Mouse (Mus musculus) left cerebral cortex, adult 18-20 months (tissue): ENCODE measurements at regions not wholly inside any gene's neighbourhood (a gene's known extent, or its start where the extent isn't known, plus 50 kb on each side); places are given as distances from the start of the nearest gene placed in this dataset.
"Not testable (repeated sequence)": the region's sequence is repeated elsewhere in the genome, so short reads cannot be mapped to it uniquely, and the experiment has no call there.

Source experiments
- DNase-seq, 2 experiments: peaks; one replicate each; pipeline ENCODE4 v3.0.0; 2021 to 2022; ENCODE audit warnings: low spot score in 2 of 2, mixed read lengths in 1 of 2

DNA sequence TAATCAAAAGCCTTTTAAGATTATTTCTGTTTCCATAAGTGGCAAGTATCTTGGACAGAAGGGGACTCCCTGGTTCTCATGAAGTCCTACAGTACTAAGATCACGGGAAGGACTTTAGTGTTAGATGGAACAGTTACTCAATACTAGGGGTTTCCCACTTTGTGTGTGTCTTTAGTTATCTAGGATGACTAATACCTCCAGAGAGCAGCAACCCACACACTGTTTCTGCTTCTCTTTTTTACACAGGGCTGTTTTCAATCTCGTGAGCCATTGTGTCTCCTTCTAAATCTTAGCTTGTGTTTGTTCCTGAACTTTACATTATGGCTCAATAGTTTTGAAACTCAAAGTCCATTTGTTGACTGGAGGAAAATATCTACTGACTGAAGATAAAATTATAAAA is 496.5 kb upstream of the Impg1 start:
- DNase-seq, result no peak

DNA sequence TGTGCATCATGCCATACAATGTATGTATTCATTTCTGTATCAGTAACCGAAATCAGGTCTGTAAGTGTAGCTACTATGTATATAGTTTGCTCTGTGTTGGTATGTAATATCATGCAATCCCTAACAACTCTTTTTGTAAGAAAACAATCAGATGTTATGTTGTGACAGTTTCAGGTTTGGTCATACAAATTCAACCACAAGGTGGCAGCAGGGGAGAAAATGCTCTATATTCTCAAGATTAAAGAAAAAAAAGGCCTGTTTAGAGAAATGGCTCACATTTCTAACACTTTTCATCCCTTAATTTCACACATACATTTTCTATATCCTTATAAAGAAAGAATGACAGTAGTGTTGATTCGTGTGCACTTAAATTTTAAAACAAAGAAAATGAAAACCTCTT is 477.7 kb upstream of the Impg1 start:
- DNase-seq, result peak; percentile 9 to 44

DNA sequence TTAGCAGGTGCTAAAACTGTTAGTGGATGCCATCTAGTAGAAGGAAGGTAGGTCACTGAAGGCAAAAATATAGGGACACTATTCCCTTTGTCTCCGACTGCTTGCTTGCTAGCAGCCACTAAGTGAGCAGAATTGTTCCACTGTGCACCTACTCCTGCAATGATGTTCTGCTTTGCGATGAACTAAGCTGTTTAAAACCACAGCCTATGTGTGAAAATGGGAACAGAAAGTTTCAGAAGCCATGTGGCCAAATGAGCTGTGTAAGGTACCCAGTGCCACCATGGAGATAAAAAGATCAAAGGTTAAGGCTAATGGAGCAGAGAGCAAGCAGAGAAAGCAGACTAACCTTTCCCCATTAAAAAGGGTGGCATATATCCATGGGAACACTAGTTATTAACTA is 476.1 kb upstream of the Impg1 start:
- DNase-seq, result no peak

DNA sequence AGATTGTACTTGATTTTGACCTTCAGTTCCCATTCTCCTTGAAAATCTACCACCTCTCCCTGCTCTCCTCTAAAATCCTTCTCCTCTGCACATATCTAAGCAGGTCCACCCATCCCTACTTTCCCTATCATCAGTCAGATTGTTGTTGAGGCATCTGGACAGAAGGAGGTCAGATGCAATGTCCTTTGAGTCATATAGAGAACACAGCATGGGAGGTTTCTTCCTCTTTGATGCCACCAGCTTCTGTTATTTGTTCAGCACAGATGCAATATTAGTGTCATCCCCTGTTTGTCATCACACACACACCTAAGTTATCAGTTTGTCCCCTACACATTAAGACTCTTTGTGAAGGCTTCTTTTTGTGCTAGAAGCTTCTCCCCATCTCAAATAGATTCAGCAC is 473.0 kb upstream of the Impg1 start:
- DNase-seq, result no peak

DNA sequence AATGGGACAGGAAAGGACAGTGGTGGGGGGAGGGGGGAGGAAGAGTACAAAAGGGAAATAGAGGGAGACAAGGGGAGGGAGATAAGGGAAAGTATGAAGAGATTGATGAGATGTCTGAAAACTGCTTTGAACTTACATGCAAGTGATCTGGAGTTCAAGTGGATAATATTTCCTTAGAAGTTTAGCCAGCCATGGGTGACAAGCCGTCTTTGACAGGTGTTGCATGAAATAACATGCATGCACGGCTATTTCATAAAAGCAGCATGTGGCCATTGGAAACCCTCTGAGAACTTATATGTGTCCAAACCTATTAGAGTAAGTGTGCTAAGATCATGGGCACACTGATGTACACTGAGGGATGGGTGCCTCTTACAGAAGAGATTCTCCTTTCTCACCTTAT is 465.3 kb upstream of the Impg1 start:
- DNase-seq, result no peak

DNA sequence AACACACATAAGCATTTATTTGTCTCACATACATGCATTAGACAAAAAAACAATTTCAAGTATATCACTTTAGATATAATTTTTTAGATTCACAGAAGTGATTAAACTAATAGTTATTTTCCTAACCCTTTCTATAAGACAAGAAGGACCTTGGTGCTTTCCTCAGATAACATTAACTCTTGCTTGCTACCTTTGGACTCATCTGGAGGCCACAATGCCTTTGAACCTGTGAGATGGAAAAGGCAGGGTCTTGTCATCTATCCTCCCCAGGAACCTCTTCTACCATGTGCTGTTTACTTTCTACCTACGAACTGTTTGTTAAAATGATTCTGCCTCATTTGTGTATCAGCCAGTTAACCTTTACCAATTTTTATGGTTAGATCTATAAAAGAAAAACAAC is 455.0 kb upstream of the Impg1 start:
- no peak for DNase-seq

DNA sequence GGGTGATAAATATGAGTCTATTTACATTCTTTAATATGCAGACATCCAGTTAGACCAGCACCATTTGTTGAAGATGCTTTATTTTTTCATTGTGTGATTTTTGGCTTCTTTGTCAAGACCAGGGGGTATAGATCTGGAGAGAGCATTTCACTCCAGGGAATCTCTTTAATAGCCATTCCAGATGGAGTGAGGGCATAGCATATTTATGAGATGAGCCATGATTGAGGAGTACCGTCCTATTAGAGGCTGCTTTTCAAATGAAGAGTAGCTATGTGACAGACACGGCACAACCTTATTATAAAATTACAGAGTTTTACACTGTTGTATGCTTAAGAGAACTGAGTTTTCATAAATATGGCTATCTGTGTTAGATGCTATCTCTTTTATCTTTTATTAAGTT is 448.6 kb upstream of the Impg1 start:
- no peak for DNase-seq

DNA sequence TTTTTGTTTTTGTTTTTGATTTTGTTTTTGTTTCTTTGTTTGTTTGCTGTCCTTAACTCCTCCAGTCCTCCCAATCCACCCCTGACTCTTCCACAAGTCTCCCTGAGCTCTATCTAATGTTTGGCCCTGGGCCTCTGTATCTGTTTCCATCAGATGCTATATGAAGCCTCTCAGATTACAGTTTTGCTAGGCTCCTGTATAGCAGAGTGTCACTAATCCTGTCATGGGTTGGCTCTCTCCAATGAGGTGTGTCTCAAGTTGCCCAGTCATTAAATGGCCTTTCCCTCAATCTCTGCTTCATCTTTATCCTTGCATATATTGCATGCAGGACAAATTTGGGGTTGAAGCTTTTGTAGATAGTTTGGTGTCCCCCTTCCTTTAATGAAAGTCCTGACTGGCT is 446.9 kb upstream of the Impg1 start:
- no peak for DNase-seq

DNA sequence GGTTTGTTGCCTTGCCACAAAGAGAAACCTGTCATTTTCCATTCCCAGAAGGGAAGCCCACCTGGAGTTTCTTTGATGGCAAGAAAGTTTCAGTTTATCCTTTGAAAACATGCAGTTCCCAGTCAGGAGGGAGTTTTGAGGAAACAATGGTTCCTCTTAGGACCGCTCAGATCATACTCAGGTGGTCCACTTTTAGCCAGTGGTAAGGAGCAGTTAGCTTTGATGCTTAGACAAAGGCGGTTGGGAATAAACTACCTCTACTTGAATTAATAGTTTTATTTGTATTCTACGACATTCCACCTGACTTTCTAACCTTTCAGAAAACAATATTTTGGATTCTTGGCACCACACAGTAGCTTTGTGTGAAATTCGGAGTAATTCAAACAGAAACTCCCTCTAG is 401.5 kb upstream of the Impg1 start:
- no peak for DNase-seq

DNA sequence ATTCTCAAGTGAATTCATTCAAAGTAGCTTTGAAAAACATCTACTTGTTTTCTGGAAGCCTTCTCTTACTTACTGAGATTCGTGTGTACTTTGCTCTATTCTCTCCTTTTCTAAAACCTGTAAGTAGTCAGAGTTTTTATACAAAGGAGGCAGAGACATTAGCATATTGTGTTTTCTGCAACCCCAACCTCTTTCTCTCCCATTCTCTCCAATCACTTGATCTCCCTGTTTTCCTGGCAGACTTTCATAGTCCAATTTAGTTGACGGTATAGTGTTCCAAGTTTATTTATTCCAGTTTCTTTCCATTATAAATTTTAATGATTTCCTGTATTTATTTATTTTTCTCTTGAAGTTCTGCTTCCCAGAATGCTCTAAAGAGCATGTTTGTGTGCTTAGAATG is 393.7 kb upstream of the Impg1 start:
- DNase-seq, result no peak

DNA sequence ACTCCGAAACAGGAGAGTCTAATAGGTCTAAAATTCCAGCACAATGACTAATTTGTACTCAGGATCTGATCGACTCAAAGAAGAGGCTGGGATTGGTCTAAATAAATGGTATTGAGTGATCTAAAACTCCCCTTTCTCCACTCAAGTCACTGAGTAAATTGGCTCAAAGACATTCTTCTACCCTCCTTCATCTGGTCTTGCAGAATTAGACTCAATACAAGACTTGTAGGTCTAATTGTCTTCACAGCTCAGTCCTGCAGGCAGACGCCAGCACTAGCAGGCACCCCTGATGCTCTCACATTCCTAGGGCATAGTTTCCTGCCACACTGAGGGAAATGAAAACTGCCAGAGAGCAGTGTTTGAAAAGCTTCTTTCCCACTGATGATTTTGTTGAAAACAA is 382.9 kb upstream of the Impg1 start:
- DNase-seq, result no peak

DNA sequence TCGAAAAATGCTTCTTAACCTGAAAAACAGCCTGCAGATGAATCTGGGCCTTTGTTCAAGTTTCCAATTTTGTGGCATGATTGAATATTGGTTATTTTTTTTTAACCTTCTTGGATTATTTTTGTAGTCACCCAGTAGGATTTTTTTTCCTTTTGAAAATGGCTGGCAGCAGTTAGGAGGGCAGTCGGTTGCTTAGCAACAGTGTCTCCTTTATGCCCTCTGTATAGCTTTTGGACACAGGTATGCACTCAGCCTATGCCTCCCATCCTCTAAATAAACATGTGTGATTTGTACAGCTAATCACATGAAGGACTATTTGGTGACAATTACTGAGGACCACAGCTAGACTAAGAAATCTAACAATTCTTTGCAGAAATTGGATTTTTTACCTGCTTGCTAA is 367.5 kb upstream of the Impg1 start:
- no peak for DNase-seq

DNA sequence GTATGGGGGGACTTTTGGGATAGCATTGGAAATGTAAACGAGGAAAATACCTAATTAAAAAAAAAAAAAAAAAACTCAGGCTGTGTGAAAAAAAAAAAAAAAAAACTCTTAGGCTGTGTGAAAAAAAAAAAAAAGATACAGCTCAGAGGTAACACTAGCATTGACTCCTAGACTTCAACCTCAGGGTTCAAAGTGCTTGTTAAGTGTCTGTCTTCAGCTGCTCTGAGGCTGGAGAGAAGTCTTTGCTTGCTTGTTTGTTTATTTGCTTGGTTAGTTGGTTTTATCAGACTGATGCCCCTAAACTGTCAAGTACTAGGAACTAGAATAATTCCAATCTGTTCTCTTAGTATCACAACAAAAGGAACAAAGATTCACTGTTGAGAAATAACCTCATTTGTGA is 360.1 kb upstream of the Impg1 start:
- no peak for DNase-seq

DNA sequence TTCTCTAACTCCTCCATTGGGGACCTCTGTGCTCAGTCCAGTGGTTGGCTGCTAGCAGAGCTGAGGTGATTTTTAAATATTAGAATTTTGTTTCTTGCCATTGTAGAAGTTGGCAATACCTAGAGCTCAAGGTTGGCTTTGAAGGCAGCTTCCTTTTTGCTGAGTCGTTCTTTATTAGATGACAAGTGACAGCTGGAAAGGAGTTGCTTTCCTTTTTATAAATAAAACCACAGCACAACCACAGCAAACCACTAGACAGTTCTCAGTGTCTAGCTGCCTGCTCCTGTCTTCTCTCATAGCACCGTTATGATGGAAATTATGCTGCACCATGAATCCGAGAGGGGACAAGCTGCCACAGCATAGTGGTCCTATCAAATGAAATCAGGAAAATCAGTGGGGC is 354.8 kb upstream of the Impg1 start:
- no peak for DNase-seq

DNA sequence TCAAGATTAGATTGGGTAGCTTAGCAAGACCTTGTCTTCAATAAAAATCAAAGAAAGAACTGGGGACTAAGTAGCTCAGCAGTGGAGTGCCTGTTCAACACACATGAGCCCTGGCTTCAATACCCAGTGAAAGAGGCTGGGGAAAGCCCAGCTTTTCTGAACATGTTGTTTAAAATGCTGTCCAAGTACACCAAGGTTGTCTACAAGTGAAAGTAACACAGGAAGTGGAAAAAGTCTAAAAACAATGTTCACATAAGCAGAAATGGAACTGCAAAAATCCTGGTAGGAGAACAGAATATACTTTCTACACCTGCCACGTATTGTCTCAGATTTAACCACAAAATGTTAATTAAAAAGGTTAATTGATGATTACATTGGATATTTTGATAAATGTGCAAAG is 353.8 kb upstream of the Impg1 start:
- no peak for DNase-seq

DNA sequence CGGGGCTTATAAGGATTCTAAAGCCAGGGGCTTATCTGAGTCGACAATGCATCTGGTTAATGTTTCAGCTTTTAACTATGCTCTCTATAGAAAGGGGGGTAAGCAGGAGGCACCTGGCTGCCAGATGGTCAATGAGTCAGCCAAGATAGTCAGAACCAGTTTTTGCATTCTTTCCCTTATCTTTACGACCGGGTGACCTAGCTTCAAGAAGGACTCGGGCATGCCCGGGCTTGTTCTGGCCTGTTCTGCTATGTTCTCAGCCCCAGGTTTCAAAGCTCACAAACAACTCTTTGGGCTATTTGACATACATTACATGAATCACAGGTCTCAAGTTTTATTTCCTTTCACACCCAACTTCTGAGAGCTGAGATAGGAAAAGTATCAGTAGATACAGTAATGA is 348.6 kb upstream of the Impg1 start:
- DNase-seq, result not testable (repeated sequence)

DNA sequence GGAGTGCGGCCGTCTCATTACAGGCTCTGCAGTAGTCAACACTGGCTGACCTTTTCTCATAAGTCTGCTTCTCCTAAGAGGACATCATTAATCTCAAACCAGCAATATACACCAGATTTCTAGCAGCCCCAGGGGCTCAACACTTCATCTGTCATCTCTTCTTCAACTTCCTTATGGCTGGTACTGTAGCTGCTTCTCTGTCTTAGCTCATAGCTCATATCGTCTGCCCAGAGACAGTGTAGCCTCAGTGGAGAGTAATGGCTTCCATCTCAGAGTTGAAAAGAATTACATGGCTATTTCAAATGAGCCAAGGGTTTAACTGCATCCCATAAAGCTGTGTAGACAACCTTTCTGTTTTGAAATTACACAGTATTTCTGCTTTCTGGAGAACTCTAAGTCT is 326.2 kb upstream of the Impg1 start:
- DNase-seq, result no peak

DNA sequence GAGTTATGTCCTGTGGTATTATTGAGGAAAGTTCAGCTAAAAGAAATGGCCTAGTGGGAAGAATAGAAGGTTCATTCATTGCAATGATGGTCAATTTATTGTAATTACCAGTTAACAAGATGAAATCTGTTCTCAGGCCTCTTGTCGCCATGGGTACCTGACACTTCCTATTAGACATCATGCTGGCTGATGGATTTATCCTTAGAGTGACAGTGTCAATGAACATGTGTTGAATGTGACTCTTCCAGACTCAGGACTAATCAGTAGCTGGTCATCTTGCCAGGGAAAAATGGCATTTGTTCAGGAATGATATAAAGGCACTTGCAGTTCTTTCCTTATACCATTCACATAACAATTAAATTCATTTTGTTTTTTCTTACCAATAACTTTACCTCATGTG is 309.3 kb upstream of the Impg1 start:
- DNase-seq, result no peak

DNA sequence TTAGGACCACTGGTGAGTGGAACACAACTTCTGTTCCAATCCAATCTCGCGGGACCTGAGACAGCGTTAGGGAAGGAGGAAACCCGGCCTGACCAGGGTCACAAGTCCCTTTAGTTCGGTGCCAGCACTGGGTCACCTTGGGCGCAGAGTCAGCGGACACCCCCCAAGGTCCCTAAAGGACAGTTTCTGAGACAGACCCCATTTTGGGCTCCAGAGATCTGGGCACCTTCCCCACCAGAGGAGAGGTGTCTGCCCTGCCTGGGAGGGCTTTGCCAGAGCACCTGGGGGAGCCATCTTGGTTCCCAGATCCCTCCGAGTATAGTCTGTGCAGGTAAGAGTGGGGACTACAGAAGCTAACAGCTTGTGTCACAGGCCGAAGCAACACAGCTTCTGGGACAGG is 270.5 kb upstream of the Impg1 start:
- not testable (repeated sequence) for DNase-seq

DNA sequence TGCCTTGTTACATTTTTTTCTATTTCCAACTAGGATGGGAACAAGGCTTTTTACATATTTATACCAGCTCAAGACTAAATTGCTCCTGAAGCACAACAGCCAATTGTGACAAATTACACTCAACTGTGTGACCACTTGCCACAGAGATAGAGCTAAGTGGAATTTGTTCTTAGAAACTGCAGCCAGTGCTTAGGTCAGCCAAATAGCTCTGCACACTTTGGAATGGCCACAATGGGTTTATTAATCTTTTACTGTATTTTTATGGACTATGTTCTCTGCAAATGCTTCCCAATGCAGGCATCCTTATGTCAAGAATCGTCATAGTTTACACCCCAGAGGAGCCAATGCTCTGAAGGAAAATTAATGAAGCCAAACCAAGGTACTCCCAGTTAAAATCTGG is 267.7 kb upstream of the Impg1 start:
- no peak for DNase-seq

DNA sequence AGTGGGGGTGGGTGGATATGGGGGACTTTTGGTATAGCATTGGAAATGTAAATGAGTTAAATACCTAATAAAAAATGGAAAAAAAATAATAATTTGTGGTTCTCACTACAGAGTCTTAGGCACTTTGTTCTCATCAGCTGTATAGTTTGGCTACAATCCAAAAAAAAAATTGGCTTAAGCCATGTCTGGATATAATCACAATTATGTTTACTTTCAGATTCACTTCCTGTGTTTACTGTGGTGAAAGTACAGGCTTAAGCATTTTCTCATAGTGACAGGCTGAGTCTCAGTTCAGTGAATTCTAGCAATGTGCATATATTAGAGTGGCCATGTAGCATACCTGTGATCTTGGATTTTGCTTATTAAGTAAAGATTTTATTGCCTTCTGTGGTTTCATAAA is 258.4 kb upstream of the Impg1 start:
- DNase-seq, result no peak

DNA sequence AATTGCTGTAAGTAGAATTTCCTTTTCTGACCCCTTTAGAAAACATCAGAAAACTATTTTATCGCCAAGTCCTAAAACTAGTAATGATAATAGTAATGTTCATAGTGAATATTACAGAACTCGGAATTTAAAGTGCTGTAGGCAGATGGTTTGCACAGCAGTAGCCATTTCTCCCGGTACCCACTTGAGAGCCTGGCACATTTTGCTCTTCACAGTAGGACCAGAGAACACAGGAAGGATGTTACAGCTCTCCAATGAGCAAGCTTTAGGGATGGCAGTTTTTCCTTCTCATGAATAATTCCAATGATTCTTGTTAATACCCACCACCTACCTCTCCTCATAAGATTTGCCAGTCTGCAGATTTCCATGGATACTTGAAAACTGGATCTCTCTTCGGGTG is 253.2 kb upstream of the Impg1 start:
- DNase-seq, result no peak

DNA sequence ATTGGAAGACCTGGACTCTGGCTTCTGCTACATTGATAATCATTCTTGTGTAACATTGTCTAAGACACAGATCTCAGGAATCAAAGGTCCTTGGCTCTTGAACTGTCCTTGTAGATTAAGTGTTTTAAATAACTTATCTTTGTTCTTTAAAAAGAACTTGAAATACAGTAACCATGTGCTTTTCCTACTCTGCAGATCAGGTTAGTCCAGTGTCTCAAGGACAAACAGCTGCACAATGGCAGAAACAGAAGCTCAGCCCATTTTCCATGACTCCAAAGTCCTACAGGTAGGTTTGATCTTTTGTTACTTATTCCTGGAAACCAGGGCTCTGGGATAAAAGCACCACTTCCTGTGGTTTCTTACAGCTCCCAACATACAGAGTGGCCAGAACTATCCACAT is 244.5 kb upstream of the Impg1 start:
- DNase-seq, result no peak

DNA sequence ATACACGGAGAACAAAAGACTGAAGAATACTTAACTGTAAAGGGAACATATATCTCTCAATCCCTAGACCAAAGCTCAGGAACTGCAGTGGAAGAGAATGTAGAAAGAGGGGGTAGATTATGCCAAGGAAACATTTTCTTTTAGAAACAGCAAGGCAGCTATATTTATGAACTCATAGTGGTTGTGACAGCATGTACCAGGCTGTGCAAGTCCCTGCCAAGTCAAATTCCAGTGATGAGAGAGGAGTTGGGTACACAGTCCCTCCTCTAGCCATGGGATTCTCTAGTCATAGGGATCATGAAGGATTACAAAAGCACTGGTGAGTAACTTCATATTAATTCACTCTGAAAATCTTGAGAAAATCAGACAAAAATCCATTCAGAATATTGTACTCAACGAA is 240.0 kb upstream of the Impg1 start:
- DNase-seq, result peak in 1 of 2 experiments; percentile 6

DNA sequence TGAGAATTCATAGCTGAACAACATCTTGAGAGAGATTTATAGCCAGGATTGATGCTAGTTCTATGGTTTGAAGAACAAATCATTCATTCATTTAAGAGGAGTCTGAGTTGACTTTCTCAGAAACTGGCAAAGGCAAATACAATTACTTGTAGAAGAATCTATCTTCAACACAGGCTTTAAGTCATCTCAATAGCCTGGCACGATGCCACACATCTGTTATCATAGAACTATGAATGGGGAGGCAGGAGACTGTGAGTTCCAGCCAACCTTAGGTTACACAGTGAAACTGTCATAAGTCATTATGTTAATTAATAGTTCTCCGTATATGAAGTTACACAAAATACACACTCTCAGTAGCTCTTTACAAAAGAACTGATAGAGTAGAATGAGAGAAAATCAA is 231.9 kb upstream of the Impg1 start:
- no peak for DNase-seq
